Mouse (Mus musculus) forebrain, embryonic 14.5 days (tissue): Measurements from ENCODE around the gene Rnf141. TPM values are rescaled to one million over a fixed set of nuclear protein-coding genes. Genes with fewer than 3 reads are reported as not detected.

Experiments used
- ATAC-seq: fragments of 200-750 bp; cut with Nextera tagmentation; 2 replicates; pipeline ENCODE4 v1.8.0; 2017; ENCODE audit warnings: mild to moderate bottlenecking, moderate library complexity
- DNase-seq: peaks from one replicate; pipeline ENCODE4 v3.0.0-alpha.2; 2015; ENCODE audit warnings: low spot score
- H3K27ac ChIP-seq: fragments of 300-500 bp; sonication (generic); 2 replicates; pipeline ENCODE4 v1.5.1; 2014; ENCODE audit warnings: low read depth, mild to moderate bottlenecking, control low read depth, low read length, moderate library complexity
- H3K27me3 ChIP-seq: fragments of 300-500 bp; sonication (generic); replicated peaks from 2 replicates; pipeline ENCODE4 v1.6.1; 2014; ENCODE audit warnings: low read length, control low read depth, mixed read lengths; ENCODE audit not compliant: control insufficient read depth, insufficient read depth
- H3K36me3 ChIP-seq: fragments of 300-500 bp; sonication (generic); 2 replicates; pipeline ENCODE4 v1.6.1; 2014; ENCODE audit warnings: low read length, control low read depth; ENCODE audit not compliant: control insufficient read depth, insufficient read depth
- H3K4me1 ChIP-seq: fragments of 300-500 bp; sonication (generic); 2 replicates; pipeline ENCODE4 v1.6.1; 2014; ENCODE audit warnings: antibody characterized with exemption, low read length, control low read depth; ENCODE audit not compliant: control insufficient read depth, insufficient read depth
- H3K4me2 ChIP-seq: fragments of 300-500 bp; sonication (generic); 2 replicates; pipeline ENCODE4 v1.6.1; 2014; ENCODE audit warnings: mild to moderate bottlenecking, control low read depth, low read length
- H3K4me3 ChIP-seq: fragments of 300-500 bp; sonication (generic); 2 replicates; pipeline ENCODE4 v1.5.1; 2014; ENCODE audit warnings: low read depth, low read length, control low read depth
- H3K9ac ChIP-seq: fragments of 300-500 bp; sonication (generic); 2 replicates; pipeline ENCODE4 v1.6.1; 2014; ENCODE audit warnings: mild to moderate bottlenecking, low read length, control low read depth, moderate library complexity
- H3K9me3 ChIP-seq: fragments of 300-500 bp; sonication (generic); replicated peaks from 2 replicates; pipeline ENCODE4 v1.6.1; 2016; ENCODE audit warnings: low read length, control low read depth, mixed read lengths; ENCODE audit not compliant: control insufficient read depth
- WGBS: fragments of 180-500 bp; shearing (Covaris S2); extraction: QIAGEN DNeasy Blood & Tissue Kit; methylation state at CpG from one replicate; pipeline ENCODE4 v1.1.7; 2014; 5-methylcytosine and 5-hydroxymethylcytosine counted together
- polyA plus RNA-seq: library from polyadenylated mRNA; unstranded; fragments of >200 nt; fragmentation: Nextera tagmentation; extraction: Ambion mirVana; gene quantifications from 2 replicates; pipeline ENCODE4 v1.2.1, GENCODE M21; 2014

Gene Rnf141
- polyA plus RNA-seq, 1 experiment from 2014 or later: 36.8 TPM

DNA sequence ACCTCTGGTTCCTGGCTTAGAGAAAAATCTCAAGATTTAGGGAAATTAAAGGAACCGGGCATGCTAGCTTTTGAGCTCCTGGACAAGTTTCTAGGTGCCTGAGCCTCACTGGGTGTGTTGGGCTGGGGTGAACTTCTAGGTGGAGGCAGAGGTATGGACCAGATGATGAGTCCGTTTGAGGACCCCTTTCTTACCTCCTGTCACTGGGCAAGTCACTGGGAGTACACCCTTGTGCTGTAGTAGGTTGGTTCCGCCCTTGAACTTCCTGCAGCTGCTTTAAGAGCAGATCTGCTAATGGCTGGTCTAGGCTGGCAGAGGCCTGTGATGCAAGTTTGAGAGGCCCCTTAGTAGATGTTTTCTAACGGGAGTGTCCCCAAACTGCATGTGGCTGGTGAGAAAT is 75.2 kb downstream of the Rnf141 start:
- peak overlapping the region; percentile 52 for H3K4me3 ChIP-seq
- WGBS: 48% methylated on average over 4 of the region's 4 CpGs
- H3K4me1 ChIP-seq: peaks cover 4% of the 10 kb centered on the region
- H3K27me3 ChIP-seq: peaks cover 16% of the 10 kb centered on the region
- DNase-seq (no peak), ATAC-seq (no peak)
- peak overlapping the region; percentile 89 for H3K4me2 ChIP-seq
- H3K9me3 ChIP-seq: no peaks in the 10 kb centered on the region
- H3K9ac ChIP-seq: peak overlapping the region; percentile 71
- no peaks in the 10 kb centered on the region for H3K36me3 ChIP-seq
- no peak overlapping the region for H3K27ac ChIP-seq

DNA sequence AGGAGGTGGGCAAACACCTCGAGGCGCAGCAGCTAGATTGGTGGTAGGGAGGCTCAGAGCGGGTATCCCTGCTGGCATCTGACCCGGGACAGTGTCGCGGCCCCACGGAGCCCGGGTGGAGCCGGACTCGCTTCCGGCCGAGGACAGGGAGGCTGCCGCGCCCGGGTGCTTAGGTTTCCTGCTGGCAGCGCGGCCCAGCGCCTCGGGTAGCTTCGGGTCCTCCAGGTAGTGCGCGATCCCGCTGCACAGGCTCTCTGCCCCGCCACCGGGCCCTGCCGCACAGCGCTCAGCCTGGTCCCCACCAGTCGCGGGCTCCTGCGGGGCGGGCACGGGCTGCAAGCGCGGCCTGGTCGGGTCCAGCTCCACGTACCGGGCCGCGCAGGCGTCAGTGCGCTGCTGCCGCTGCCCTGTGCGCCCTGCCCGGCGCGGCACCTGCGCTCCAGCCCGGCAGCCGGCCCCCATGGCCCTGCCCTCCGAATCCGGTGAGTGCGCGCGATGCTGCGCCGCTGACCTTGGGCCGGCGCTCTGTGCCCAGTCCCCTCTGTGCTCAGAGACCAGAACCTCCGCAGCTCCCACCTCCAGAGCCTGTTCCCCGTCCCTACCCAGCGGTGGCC is 75.7 kb downstream of the Rnf141 start:
- WGBS: 1% methylated on average over 59 of the region's 61 CpGs
- peak; percentile 17 for DNase-seq
- no peak overlapping the region for H3K27ac ChIP-seq

DNA sequence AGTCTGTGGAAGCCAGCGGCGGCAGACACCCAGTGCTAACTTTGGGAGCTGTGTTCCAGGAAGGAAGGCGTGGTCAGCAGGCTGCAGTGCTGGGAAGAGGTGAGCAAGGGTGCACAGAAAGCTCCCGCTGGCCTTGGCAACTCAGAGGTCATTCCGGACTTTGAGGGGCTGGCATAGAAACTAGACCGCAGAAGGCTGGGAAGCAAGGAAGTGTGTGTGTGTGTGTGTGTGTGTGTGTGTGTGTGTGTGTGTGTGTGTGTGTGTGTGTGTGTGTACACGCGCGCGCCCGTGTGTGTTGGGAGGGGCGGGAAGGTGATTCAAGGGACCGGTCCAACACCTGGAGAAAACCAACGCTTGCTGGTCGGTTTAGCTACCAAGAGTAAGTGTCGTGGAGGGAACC is 76.3 kb downstream of the Rnf141 start, which contains the start of gene Ampd3:
Gene Ampd3, plus strand, starts transcription at position 206 of the 400 bp plus-strand sequence.
- Histone ChIP-seq H3K4me2 (peak within 1 kb of the TSS; percentile 89), H3K27me3 (peaks cover 16% of the 10 kb centered on the region), H3K4me3 (peak within 1 kb of the TSS; percentile 52), H3K4me1 (no peaks in the 10 kb centered on the region), H3K27ac (no peak within 1 kb of the TSS), H3K9ac (peak within 1 kb of the TSS; percentile 71), H3K9me3 (no peaks in the 10 kb centered on the region), H3K36me3 (no peaks in the 10 kb centered on the region)
- ATAC-seq: no peak
- no peak for DNase-seq
- 17% methylated on average over 16 of the region's 16 CpGs for WGBS

More for the DNA sequence above, 75.7 kb downstream of the Rnf141 start:
- no peaks in the 10 kb centered on the region for H3K4me1 ChIP-seq
- H3K9me3 ChIP-seq: no peaks in the 10 kb centered on the region
- peak overlapping the region; percentile 89 for H3K4me2 ChIP-seq
- H3K36me3 ChIP-seq: no peaks in the 10 kb centered on the region
- peak overlapping the region; percentile 52 for H3K4me3 ChIP-seq
- H3K9ac ChIP-seq: peak overlapping the region; percentile 71
- H3K27me3 ChIP-seq: peaks cover 16% of the 10 kb centered on the region
- ATAC-seq: peak; percentile 81

DNA sequence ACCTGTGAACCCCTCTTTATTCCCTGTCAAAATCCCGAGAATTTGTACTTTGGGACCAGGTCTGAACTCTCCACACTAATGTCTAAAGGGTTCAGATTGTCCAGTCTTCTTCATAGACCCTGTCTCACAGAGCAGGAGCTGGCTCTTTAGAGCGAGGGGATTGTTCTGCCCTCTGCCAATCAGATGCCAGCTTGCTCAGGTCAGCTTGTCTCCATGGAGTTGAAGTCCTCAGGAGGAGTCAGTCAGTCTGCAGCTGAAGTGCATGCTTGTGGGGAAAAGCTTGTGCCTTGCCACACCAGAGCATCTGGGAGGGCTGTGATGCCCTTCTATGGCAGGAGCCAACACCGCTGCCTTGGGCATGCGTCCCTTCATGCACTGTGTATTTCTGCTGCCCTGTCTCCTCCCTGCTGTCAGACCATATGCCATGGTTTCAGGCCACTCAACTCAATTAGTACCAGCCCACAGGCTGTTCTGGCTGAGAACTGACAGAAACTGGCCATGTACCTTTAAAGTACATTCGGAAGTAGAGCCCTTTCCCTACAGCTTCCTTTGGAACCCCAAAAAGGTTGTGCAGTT is 81.6 kb downstream of the Rnf141 start:
- H3K27ac ChIP-seq: no peak overlapping the region
- no peaks in the 10 kb centered on the region for H3K4me1 ChIP-seq
- no peaks in the 10 kb centered on the region for H3K9me3 ChIP-seq
- ATAC-seq (0 out of 2 replicates have a peak, but pooled peaks have one; percentile 29), DNase-seq (no peak)
- H3K9ac ChIP-seq: no peak overlapping the region
- H3K27me3 ChIP-seq: 0 out of 2 replicates have a peak, but pooled peaks cover 1% of the 10 kb centered on the region
- H3K4me2 ChIP-seq: no peak overlapping the region
- H3K36me3 ChIP-seq: no peaks in the 10 kb centered on the region
- no peak overlapping the region for H3K4me3 ChIP-seq
- 75% methylated on average over 5 of the region's 5 CpGs for WGBS

DNA sequence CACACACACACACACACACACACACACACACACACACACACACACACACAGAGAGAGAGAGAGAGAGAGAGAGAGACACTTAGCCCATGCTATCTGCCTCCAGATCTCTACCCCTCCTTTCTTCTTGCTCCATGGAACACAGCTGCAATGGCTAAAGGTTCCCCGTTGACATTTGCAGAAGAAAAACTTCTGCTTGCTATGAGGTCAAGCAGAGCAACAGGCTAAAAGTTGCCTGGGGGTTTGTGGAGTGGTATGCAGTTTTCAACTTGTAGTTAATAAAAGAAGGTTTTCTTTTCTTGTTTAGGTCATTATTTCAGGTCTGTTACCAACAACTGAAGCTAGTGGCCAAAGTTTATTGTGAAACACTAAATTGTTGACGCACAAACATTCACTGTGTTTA is 87.8 kb downstream of the Rnf141 start:
- H3K9me3 ChIP-seq: no peaks in the 10 kb centered on the region
- 73% methylated on average over 2 of the region's 2 CpGs for WGBS
- no peak overlapping the region for H3K4me3 ChIP-seq
- DNase-seq (no peak), ATAC-seq (no peak)
- no peak overlapping the region for H3K4me2 ChIP-seq
- no peaks in the 10 kb centered on the region for H3K27me3 ChIP-seq
- H3K4me1 ChIP-seq: no peaks in the 10 kb centered on the region
- no peak overlapping the region for H3K27ac ChIP-seq
- H3K36me3 ChIP-seq: no peaks in the 10 kb centered on the region
- no peak overlapping the region for H3K9ac ChIP-seq

DNA sequence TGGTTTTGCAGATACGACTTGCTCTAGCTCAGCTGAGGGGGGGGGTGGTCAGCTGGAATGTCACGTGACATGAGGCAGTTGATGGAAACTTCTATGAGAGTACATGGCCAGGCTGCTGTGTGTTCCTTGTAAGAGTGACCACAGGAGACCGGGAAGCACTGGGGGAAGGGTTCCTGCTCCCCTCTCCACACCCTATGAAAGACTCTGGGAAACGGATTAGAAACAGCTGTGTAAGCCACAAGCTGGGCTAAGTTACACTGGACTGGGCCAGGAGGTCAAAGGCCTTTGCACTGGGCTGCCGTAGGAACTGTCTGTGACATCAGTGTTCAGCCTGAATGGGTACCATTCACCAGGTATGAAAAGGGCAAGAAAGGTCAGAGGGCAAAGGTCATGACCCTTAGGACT is 90.3 kb downstream of the Rnf141 start:
- Histone ChIP-seq H3K27ac (no peak overlapping the region), H3K4me2 (no peak overlapping the region), H3K27me3 (no peaks in the 10 kb centered on the region), H3K4me3 (no peak overlapping the region), H3K9ac (no peak overlapping the region), H3K4me1 (no peaks in the 10 kb centered on the region), H3K9me3 (no peaks in the 10 kb centered on the region), H3K36me3 (no peaks in the 10 kb centered on the region)
- WGBS: 39% methylated on average over 5 of the region's 5 CpGs
- DNase-seq (no peak), ATAC-seq (no peak)

DNA sequence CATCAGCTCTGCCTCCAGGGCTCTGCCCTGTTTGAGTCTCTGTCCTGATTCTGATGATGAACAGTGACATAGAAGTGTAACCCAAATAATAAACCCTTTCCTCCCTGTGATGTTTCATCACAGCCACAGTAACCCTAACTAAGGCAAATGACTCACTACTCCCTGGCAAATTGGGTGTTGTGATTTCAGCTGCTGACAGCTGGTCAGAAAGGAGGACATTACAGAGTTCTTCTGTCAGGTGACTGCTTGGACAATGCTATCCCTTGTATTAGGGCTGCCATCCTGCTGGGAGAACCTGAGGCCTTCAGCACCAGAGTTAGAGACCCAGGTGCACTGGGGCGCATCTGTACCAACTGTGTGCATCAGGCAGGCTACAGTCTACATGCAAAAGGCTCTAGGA is 90.9 kb downstream of the Rnf141 start:
- Histone ChIP-seq H3K27ac (no peak overlapping the region), H3K9ac (no peak overlapping the region), H3K4me1 (no peaks in the 10 kb centered on the region), H3K4me3 (no peak overlapping the region), H3K27me3 (no peaks in the 10 kb centered on the region), H3K9me3 (no peaks in the 10 kb centered on the region), H3K4me2 (no peak overlapping the region), H3K36me3 (no peaks in the 10 kb centered on the region)
- DNase-seq (no peak), ATAC-seq (no peak)
- WGBS: 93% methylated on average over 1 of the region's 1 CpGs

DNA sequence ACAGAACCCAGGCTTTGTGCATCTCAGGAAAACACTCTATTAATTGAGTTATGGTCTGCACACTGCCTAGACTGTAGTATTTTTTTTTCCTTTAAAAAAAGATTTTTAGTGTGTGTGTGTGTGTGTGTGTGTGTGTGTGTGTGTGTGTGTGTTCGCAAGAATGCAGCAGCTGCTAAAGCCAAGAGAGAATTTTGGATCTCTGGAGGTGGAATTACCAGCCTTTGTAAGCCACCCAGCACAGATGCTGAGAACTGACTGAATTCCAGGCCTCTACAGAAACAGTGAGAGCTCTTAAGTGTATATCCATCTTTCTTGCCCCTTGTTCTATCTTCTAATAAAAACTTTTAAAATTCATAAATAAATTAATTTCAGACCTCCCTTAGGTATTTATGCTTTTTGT is 92.6 kb downstream of the Rnf141 start:
- Histone ChIP-seq H3K36me3 (no peaks in the 10 kb centered on the region), H3K4me3 (no peak overlapping the region), H3K27ac (no peak overlapping the region), H3K4me1 (no peaks in the 10 kb centered on the region), H3K9me3 (no peaks in the 10 kb centered on the region), H3K4me2 (no peak overlapping the region), H3K9ac (no peak overlapping the region), H3K27me3 (no peaks in the 10 kb centered on the region)
- ATAC-seq (no peak), DNase-seq (no peak)
- 85% methylated on average over 1 of the region's 1 CpGs for WGBS

DNA sequence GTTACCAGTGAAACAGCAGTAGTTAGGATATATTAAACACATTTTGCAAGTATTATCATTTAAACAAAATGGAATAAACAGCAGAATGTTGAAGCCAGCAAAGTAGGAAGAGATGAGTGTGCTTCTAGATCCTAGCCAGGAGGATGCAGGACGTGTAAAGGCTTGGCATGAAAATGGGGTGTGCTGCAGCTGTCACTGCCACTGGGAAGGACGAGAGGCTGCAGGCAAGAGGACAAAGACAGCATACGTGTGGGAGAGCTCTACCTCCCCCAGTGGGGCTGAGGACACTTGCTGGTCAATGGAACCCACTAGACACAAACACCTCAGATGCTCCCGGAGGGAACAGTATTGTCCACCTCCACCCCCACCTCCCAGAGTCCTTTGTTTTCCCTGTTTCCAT is 93.4 kb downstream of the Rnf141 start:
- Histone ChIP-seq H3K9me3 (no peaks in the 10 kb centered on the region), H3K36me3 (no peaks in the 10 kb centered on the region), H3K27ac (no peak overlapping the region), H3K4me2 (no peak overlapping the region), H3K4me1 (no peaks in the 10 kb centered on the region), H3K27me3 (no peaks in the 10 kb centered on the region), H3K9ac (no peak overlapping the region), H3K4me3 (no peak overlapping the region)
- no peak for DNase-seq
- WGBS: 46% methylated on average over 4 of the region's 4 CpGs
- ATAC-seq: no peak
